Mouse (Mus musculus): ENCODE measurements around the gene Rdm1.

DNA sequence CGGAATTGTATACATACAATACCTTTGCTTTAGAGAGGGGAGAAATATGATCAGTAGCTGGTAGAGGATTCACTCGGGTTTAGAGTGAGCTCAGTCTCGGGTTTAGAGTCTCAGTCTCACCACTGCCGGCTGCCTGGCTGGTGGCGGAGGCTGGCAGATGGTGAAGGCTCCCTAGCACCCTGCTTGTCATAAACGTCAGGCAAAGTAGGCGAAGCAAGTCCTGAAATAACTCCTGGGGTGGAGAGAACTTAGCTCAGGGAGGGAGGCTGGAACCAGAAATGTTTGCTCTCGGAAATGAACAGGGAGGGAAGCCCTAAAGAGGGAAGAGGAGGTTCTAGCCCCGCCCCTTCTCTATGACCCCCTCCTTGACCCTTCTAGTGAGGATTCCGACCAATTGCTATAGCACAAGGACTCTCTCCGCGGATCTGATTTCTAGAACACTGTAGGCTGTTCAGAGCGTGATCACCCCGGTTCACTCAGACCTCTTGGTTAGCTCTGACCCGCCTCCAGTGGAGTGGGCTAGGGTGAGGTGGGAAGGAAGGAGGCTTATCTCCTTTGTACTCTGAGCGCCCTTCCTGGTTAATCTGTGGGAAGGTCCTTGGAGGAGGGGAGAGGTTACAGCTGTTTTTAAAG, 46.1 kb downstream of the Rdm1 start:
- TF ChIP-seq EP300 (optimal IDR thresholded peaks at IDR 0.05) (no peak), CTCF (IDR thresholded peaks at IDR 0.05; ENCODE audit: low read depth) (no peak)
